Mouse (Mus musculus) forebrain, postnatal 0 days (tissue): ENCODE results near the gene Zfp750. TPM values are rescaled to one million over a fixed set of nuclear protein-coding genes. Genes with fewer than 3 reads are reported as not detected.
A peak's percentile ranks its signal among the peaks of the same experiment; 100 is the strongest.

Source experiments
- ATAC-seq: fragments of 200-750 bp; cut with Nextera tagmentation; 2 replicates; pipeline ENCODE4 v1.8.0; 2017; ENCODE audit warnings: mild to moderate bottlenecking, moderate library complexity
- DNase-seq: peaks from one replicate; pipeline ENCODE4 v3.0.0-alpha.2; 2015
- H3K27ac ChIP-seq: fragments of 300-500 bp; sonication (generic); 2 replicates; pipeline ENCODE4 v1.5.1; 2014; ENCODE audit warnings: low read depth, mild to moderate bottlenecking, antibody characterized with exemption, low read length, moderate library complexity, mixed read lengths
- H3K27me3 ChIP-seq: fragments of 300-500 bp; sonication (generic); 2 replicates; pipeline ENCODE4 v1.6.1; 2014; ENCODE audit warnings: mild to moderate bottlenecking, low read length, mixed read lengths; ENCODE audit not compliant: insufficient read depth
- H3K36me3 ChIP-seq: fragments of 300-500 bp; sonication (generic); 2 replicates; pipeline ENCODE4 v1.6.1; 2014; ENCODE audit warnings: mild to moderate bottlenecking, moderate library complexity; ENCODE audit not compliant: insufficient read depth
- H3K4me1 ChIP-seq: fragments of 300-500 bp; sonication (generic); 2 replicates; pipeline ENCODE4 v1.6.1; 2014; ENCODE audit warnings: antibody characterized with exemption; ENCODE audit not compliant: insufficient read depth
- H3K4me2 ChIP-seq: fragments of 300-500 bp; sonication (generic); 2 replicates; pipeline ENCODE4 v1.6.1; 2014; ENCODE audit warnings: low read depth, mild to moderate bottlenecking, moderate library complexity
- H3K4me3 ChIP-seq: fragments of 300-500 bp; sonication (generic); 2 replicates; pipeline ENCODE4 v1.5.1; 2014; ENCODE audit warnings: low read depth, low read length, mixed read lengths
- H3K9ac ChIP-seq: fragments of 300-500 bp; sonication (generic); 2 replicates; pipeline ENCODE4 v1.6.1; 2014; ENCODE audit warnings: mild to moderate bottlenecking
- H3K9me3 ChIP-seq: fragments of 300-500 bp; sonication (generic); 2 replicates; pipeline ENCODE4 v1.6.1; 2016; ENCODE audit warnings: low read length
- CTCF ChIP-seq: sonication (generic); IDR thresholded peaks from 2 replicates; pipeline ENCODE4 v1.5.1; 2016; ENCODE audit warnings: antibody characterized with exemption, control low read depth, low read depth
- WGBS: fragments of 180-500 bp; shearing (Covaris S2); extraction: QIAGEN DNeasy Blood & Tissue Kit; methylation state at CpG from one replicate; pipeline ENCODE4 v1.1.7; 2014; 5-methylcytosine and 5-hydroxymethylcytosine counted together
- polyA plus RNA-seq: library from polyadenylated mRNA; unstranded; fragments of >200 nt; fragmentation: Nextera tagmentation; extraction: Ambion mirVana; gene quantifications from 2 replicates; pipeline ENCODE4 v1.2.1, GENCODE M21; 2015
- total RNA-seq: library from RNA; depleted of rRNA; stranded (reverse); fragments of >200 nt; gene quantifications from 2 replicates; pipeline ENCODE4 v1.2.3, GENCODE M21; 2014

Zfp750 gene
- total and polyA plus RNA-seq, 2 experiments from 2014 or later: 0.14 to 0.18 TPM

DNA sequence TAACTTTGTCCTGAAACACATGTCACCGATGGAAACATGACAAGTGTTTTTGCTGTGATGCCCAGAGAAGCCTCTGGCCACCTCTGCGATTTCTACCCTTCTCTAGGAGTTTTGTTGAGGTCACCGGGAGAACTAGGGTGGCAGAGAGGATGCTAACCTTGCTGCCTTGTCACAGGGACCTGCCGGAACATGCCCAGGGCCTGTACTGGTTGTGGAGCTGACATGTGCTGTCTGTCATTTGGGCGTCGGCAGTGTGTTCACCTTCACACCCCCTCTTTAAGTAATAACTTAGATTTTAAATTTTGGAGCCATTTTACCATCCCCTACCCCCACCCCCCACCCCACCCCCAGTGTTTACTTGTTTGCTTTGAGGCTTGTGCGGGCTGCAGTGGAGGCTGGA lies 570 bp upstream of the Zfp750 start:
- Histone ChIP-seq H3K9me3 (no peaks in the 10 kb centered on the region), H3K27ac (no peak overlapping the region), H3K4me2 (no peak overlapping the region), H3K4me3 (no peak overlapping the region), H3K36me3 (no peaks in the 10 kb centered on the region), H3K4me1 (no peaks in the 10 kb centered on the region), H3K9ac (no peak overlapping the region), H3K27me3 (no peaks in the 10 kb centered on the region)
- no peak for ATAC-seq
- DNase-seq: no peak
- 90% methylated on average over 7 of the region's 7 CpGs for WGBS
- no peak for TF ChIP-seq CTCF

DNA sequence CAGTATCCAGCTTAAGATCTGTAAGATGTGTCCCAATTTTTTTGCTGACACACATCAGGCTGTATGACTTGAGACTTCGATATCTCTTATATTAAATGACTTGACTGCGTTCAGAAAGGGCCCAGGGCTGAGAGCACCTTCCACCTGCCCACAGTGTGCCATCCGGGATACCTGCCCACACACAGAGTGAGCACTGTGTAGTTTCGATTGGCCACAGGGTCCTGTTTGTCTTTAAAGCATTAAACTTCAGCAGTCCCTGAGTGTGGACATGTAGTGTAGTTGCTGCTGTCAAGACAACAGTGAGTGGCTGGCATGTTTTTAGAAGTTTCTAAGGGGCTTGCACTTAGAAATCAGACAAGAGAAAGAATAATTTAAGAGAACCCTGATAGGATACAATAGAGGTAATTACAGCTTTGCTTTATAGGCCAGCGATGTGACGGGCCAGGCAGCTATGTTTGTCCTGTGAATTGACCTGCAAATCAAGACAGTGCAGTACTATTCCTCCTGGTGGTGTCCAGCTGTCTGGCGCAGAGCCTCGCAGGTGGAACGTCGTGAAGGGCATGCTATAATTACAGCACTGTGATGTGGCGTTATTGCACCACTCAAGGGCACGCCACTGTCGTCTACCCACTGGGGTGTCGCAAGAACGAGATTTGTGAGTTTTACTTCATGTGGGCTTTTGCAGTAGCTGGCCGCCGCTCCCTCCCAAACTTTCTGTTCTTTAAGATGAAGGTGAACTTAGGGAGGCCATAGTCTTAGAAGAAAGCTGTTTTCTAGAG lies 1.3 kb downstream of the Zfp750 start:
- 70% methylated on average over 17 of the region's 17 CpGs for WGBS
- no peak for ATAC-seq
- H3K4me3 ChIP-seq: no peak overlapping the region

DNA sequence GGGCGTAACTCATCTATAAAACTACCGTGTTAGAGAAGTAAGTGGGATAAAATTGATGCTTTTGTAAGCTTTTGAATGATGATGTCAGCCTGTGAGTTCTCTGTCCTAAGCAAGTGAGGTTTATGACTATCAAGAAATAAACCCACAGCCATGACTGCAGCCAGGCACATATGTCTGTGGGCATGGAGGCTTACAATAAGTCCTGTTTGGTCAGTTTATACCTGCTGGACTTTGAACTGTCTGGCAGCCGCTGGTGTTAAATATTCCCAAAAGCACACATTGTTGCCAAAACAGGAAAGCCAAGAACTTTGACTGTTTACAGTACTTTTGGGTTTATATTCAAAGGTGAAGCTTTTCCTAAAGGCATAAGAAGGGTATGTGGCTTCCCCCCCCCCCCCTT lies 2.2 kb downstream of the Zfp750 start:
- Histone ChIP-seq H3K4me1 (no peaks in the 10 kb centered on the region; the same call in 1 of the 2 replicates), H3K4me3 (no peak overlapping the region), H3K27ac (no peak overlapping the region), H3K9me3 (no peaks in the 10 kb centered on the region), H3K9ac (no peak overlapping the region), H3K27me3 (no peaks in the 10 kb centered on the region), H3K4me2 (no peak overlapping the region), H3K36me3 (no peaks in the 10 kb centered on the region)
- ATAC-seq (no peak), DNase-seq (no peak)
- no peak for TF ChIP-seq CTCF
- 75% methylated on average over 3 of the region's 3 CpGs for WGBS

More for the DNA sequence above, 1.3 kb downstream of the Zfp750 start:
- Histone ChIP-seq H3K4me1 (no peaks in the 10 kb centered on the region; the same call in 1 of the 2 replicates), H3K9ac (no peak overlapping the region), H3K27me3 (no peaks in the 10 kb centered on the region), H3K9me3 (no peaks in the 10 kb centered on the region), H3K4me2 (no peak overlapping the region), H3K36me3 (no peaks in the 10 kb centered on the region), H3K27ac (no peak overlapping the region)
- no peak for DNase-seq
- no peak for TF ChIP-seq CTCF

DNA sequence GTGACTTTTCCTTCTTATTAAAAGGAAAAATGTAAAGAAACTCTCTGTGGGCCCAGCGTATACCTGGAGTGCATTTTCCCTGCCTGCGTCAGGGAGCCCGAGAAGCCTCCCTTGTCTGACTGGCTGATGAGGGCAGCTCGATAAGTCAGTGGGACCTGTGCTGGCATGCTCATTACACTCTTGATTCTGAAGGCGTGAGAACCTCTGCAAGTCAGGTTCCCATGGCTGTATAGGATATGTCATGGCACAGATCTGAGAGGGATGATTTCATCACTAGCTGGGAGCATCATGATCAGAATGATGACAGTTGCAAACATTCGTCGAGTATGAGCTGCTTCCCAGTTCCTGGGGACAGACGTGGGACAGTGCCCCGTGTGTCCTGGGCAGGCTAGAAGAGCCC lies 3.1 kb downstream of the Zfp750 start:
- DNase-seq: no peak
- no peaks in the 10 kb centered on the region for H3K27me3 ChIP-seq
- TF ChIP-seq CTCF: no peak
- no peak overlapping the region for H3K27ac ChIP-seq
- 85% methylated on average over 9 of the region's 9 CpGs for WGBS
- no peaks in the 10 kb centered on the region; the same call in 1 of the 2 replicates for H3K4me1 ChIP-seq
- no peak overlapping the region for H3K9ac ChIP-seq
- ATAC-seq: no peak
- H3K4me3 ChIP-seq: no peak overlapping the region
- no peak overlapping the region for H3K4me2 ChIP-seq
- no peaks in the 10 kb centered on the region for H3K9me3 ChIP-seq
- H3K36me3 ChIP-seq: no peaks in the 10 kb centered on the region

DNA sequence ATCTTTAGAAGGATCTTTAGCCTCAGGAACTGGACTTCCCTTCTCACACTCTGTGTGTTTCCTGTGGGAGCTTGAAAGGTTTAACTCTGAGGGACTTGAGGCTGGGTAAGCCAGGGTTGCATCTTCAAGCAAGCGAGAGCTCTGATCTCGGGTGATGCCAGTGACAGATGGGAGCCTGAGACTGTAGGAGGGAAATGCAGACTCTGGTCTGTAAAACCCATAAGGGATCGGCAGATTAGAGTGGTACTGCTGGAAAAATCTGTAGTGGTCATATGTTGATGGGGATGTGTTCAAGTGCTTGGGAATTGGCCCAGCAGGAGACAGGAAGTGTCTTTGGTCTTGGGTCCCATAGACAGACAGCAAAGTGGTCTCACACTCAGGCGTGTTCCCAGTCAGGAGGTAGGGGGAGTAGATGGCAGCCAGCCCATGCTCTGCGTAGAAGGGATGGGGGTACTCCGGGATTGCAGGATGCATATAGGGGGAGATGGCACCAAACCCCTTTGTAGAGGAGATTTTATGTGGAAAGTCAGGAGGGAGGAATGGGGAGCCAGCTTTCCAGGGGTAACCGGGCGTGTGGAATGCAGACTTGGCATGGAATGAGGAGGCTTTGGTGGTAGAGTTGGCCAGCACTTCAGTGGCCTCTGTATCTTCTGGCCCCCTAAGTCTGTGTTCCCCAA lies 6.1 kb downstream of the Zfp750 start:
- Histone ChIP-seq H3K4me2 (no peak overlapping the region), H3K36me3 (no peaks in the 10 kb centered on the region), H3K27me3 (no peaks in the 10 kb centered on the region), H3K4me1 (no peaks in the 10 kb centered on the region; the same call in 1 of the 2 replicates), H3K27ac (0 out of 2 replicates have a peak overlapping the region, but pooled peaks have one; percentile 3), H3K4me3 (no peak overlapping the region), H3K9me3 (no peaks in the 10 kb centered on the region), H3K9ac (no peak overlapping the region)
- peak; percentile 37 for DNase-seq
- TF ChIP-seq CTCF: no peak
- WGBS: 62% methylated on average over 8 of the region's 8 CpGs
- ATAC-seq: peak; percentile 63

DNA sequence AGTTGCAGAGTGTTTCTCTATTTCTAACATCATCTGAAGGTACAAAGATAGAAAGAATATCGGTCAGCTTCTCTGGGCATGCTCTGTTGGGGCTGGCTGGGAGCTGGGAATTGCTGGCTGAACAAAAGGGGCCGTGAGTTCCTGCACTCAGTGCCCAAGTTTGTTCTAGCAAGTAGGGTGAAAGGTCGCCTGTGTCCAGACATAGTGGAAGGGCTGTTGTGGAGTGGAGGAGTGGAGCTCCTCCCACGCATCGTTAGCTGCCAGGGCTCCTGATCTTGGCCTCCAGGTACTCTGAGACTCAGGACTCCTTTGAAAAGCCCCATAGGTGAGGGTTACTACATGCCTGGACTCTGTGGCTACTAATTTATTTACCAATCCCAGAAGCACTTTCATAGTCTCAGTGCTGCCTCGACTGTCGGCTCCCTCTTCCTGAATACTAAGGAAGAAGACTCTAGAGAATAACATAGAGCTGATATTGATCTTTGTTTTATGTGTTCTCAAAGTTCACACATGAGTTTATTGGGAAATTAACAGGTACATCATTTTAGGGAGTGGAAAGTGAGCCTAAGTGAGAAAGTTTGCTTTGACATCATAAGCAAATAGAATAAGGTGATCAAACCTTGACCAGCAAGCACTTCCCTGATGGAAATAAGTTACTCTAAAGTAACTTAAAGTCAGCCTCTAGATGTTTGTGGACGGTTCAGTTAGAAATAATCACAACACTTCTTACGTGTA lies 8.5 kb downstream of the Zfp750 start:
- no peaks in the 10 kb centered on the region for H3K27me3 ChIP-seq

More for the DNA sequence above, 8.5 kb downstream of the Zfp750 start:
- WGBS: 75% methylated on average over 9 of the region's 9 CpGs
- TF ChIP-seq CTCF: no peak
- Histone ChIP-seq H3K4me2 (no peak overlapping the region), H3K36me3 (peaks cover 2% of the 10 kb centered on the region; the same call in 1 of the 2 replicates), H3K9ac (no peak overlapping the region), H3K4me3 (no peak overlapping the region), H3K9me3 (no peaks in the 10 kb centered on the region), H3K27ac (no peak overlapping the region), H3K4me1 (no peaks in the 10 kb centered on the region; the same call in 1 of the 2 replicates)
- ATAC-seq (no peak), DNase-seq (no peak)
